In genomic region chr6:120193793-120194192, GRCm38 (mm10) we compare ENCODE assay signal across 16 mouse cellular contexts.
A peak's percentile ranks its signal among the peaks of the same experiment; 100 is the strongest.
DNase-seq lines count a peak whose midpoint lies in the region; ATAC-seq and TF ChIP-seq lines count a peak whose summit lies in the region.
"Had no signal": no experiment of that assay in that cellular context is flagged by ENCODE, and none has a peak within 500 bp of the region (broad histone marks: within the 10 kb centered on the region; RNA-seq: fewer than 3 reads in every experiment).

No protein-coding gene starts in this region.

- no peak overlapping the region for H3K4me2 ChIP-seq in liver, embryonic 13.5 days
- H3K4me2 ChIP-seq: embryonic facial prominence, embryonic 13.5 days; forebrain, embryonic 12.5 days; forebrain, embryonic 15.5 days; heart, embryonic 12.5 days; heart, embryonic 15.5 days; hindbrain, embryonic 12.5 days; hindbrain, embryonic 15.5 days had no signal

- H3K36me3 ChIP-seq in heart, embryonic 10.5 days, result no peaks in the 10 kb centered on the region
- no peaks in the 10 kb centered on the region for H3K36me3 ChIP-seq in liver, embryonic 13.5 days
- no peaks in the 10 kb centered on the region for H3K36me3 ChIP-seq in thymus, adult 2 months (ENCODE audit: control insufficient read depth, insufficient read depth, low read length)
- H3K36me3 ChIP-seq: embryonic facial prominence, embryonic 10.5 days; embryonic facial prominence, embryonic 13.5 days; forebrain, embryonic 12.5 days; forebrain, embryonic 15.5 days; heart, embryonic 12.5 days; heart, embryonic 15.5 days; hindbrain, embryonic 12.5 days; hindbrain, embryonic 15.5 days had no signal

- TF ChIP-seq POLR2A in thymus, adult 2 months (IDR thresholded peaks at IDR 0.05; ENCODE audit: control insufficient read depth, extremely low read depth, insufficient read depth, low read length, poor library complexity), result no peak

- peaks cover 47% of the 10 kb centered on the region for H3K4me1 ChIP-seq in heart, embryonic 10.5 days
- peaks cover 51% of the 10 kb centered on the region for H3K4me1 ChIP-seq in liver, embryonic 13.5 days (replicated peaks)
- H3K4me1 ChIP-seq in thymus, adult 2 months (replicated peaks; ENCODE audit: control insufficient read depth, insufficient read depth, low read length), result peaks cover 20% of the 10 kb centered on the region

- H3K27me3 ChIP-seq in heart, embryonic 10.5 days (ENCODE audit: insufficient read depth, poor library complexity, severe bottlenecking), result peaks cover 12% of the 10 kb centered on the region; the same call in 1 of the 2 replicates
- no peaks in the 10 kb centered on the region for H3K27me3 ChIP-seq in liver, embryonic 13.5 days
- H3K27me3 ChIP-seq in thymus, adult 2 months (ENCODE audit: control insufficient read depth, insufficient read depth, low read length), result no peaks in the 10 kb centered on the region
- H3K27me3 ChIP-seq: forebrain, embryonic 15.5 days; heart, embryonic 12.5 days; heart, embryonic 15.5 days had no signal

- ATAC-seq in liver, embryonic 13.5 days (ENCODE audit: low read depth), result no peak
- ATAC-seq: forebrain, embryonic 15.5 days had no signal

- DNase-seq in heart, adult 11 months, result peak; percentile 85
- no peak for DNase-seq in heart, embryonic 10.5 days (ENCODE audit: low spot score)
- DNase-seq in liver, embryonic 13.5 days, result no peak
- no peak for DNase-seq in liver
- no peak for DNase-seq in thymus, adult 2 months
- no peak for DNase-seq in thymus, postnatal 25 days
- DNase-seq in yolk sac, embryonic 10.5 days (ENCODE audit: low spot score), result no peak
- no peak for DNase-seq in frontal cortex, postnatal 10 days (ENCODE audit: low spot score in 2 of 2)

- H3K9ac ChIP-seq in liver, embryonic 13.5 days, result peak overlapping the region; percentile 38; the same call in 1 of the 2 replicates
- H3K9ac ChIP-seq: embryonic facial prominence, embryonic 13.5 days; forebrain, embryonic 12.5 days; forebrain, embryonic 15.5 days; heart, embryonic 12.5 days; heart, embryonic 15.5 days; hindbrain, embryonic 12.5 days; hindbrain, embryonic 15.5 days had no signal

- 50% methylated on average over 1 of the region's 1 CpGs for WGBS in heart, embryonic 10.5 days
- 50% methylated on average over 1 of the region's 1 CpGs for WGBS in liver, embryonic 13.5 days (ENCODE audit: insufficient replicate concordance)
- WGBS in thymus, adult 2 months, result 87% methylated on average over 1 of the region's 1 CpGs

- H3K27ac ChIP-seq in heart, embryonic 10.5 days, result no peak overlapping the region
- peak overlapping the region; percentile 27; the same call in 1 of the 2 replicates for H3K27ac ChIP-seq in liver, embryonic 13.5 days
- H3K27ac ChIP-seq in thymus, adult 2 months (ENCODE audit: control insufficient read depth, insufficient read depth, low read length), result peak overlapping the region; percentile 57; the same call in 1 of the 2 replicates
- H3K27ac ChIP-seq: embryonic facial prominence, embryonic 10.5 days; embryonic facial prominence, embryonic 13.5 days; forebrain, embryonic 12.5 days; forebrain, embryonic 15.5 days; hindbrain, embryonic 12.5 days; hindbrain, embryonic 15.5 days had no signal

- TF ChIP-seq CTCF in thymus, adult 2 months (IDR thresholded peaks at IDR 0.05; ENCODE audit: borderline replicate concordance, control insufficient read depth, extremely low read depth, insufficient read depth, low read length, poor library complexity), result no peak

- H3K9me3 ChIP-seq in heart, embryonic 10.5 days, result no peaks in the 10 kb centered on the region
- H3K9me3 ChIP-seq in liver, embryonic 13.5 days (replicated peaks), result no peaks in the 10 kb centered on the region
- H3K9me3 ChIP-seq: embryonic facial prominence, embryonic 10.5 days; embryonic facial prominence, embryonic 13.5 days; forebrain, embryonic 12.5 days; forebrain, embryonic 15.5 days; heart, embryonic 12.5 days; heart, embryonic 15.5 days; hindbrain, embryonic 12.5 days; hindbrain, embryonic 15.5 days had no signal

- no peak overlapping the region for H3K4me3 ChIP-seq in heart, embryonic 10.5 days
- no peak overlapping the region for H3K4me3 ChIP-seq in liver, embryonic 13.5 days (replicated peaks)
- H3K4me3 ChIP-seq in thymus, adult 2 months (ENCODE audit: control insufficient read depth, insufficient read depth, low read length), result no peak overlapping the region
- H3K4me3 ChIP-seq: embryonic facial prominence, embryonic 10.5 days; embryonic facial prominence, embryonic 13.5 days; forebrain, embryonic 12.5 days; forebrain, embryonic 15.5 days; heart, embryonic 12.5 days; heart, embryonic 15.5 days; hindbrain, embryonic 12.5 days; hindbrain, embryonic 15.5 days had no signal
